Mouse (Mus musculus) cerebellum, adult 2 months (tissue): ENCODE data around the gene Ankrd36. TPM values are rescaled to one million over a fixed set of nuclear protein-coding genes. Genes with fewer than 3 reads are reported as not detected.

Source experiments
- DNase-seq, 2 experiments: peaks; one replicate each; pipeline ENCODE4 v3.0.0; 2021
- H3K27ac ChIP-seq: fragments of 200-500 bp; 2 replicates; pipeline ENCODE4 v1.5.1; 2012; ENCODE audit warnings: low read length, control low read depth, inconsistent platforms; ENCODE audit not compliant: insufficient read depth
- H3K27me3 ChIP-seq: fragments of 200-500 bp; 2 replicates; pipeline ENCODE4 v1.6.1; 2012; ENCODE audit warnings: inconsistent platforms, mild to moderate bottlenecking, low read length, moderate library complexity; ENCODE audit not compliant: control insufficient read depth, insufficient read depth
- H3K4me1 ChIP-seq: fragments of 200-500 bp; 2 replicates; pipeline ENCODE4 v1.6.1; 2011; ENCODE audit warnings: low read length; ENCODE audit not compliant: control insufficient read depth, insufficient read depth
- H3K4me3 ChIP-seq: fragments of 200-500 bp; replicated peaks from 2 replicates; pipeline ENCODE3; 2011; ENCODE audit warnings: mild to moderate bottlenecking, low read depth, low read length, control low read depth; ENCODE audit not compliant: insufficient read depth
- CTCF ChIP-seq: fragments of 200-500 bp; IDR thresholded peaks from 2 replicates; pipeline ENCODE4 v1.5.1; 2011; ENCODE audit warnings: low read depth, mild to moderate bottlenecking, control low read depth, low read length, moderate library complexity, borderline replicate concordance; ENCODE audit not compliant: insufficient read depth
- POLR2A ChIP-seq: fragments of 200-500 bp; IDR thresholded peaks from 2 replicates; pipeline ENCODE4 v1.6.1; 2011; ENCODE audit warnings: low read length, control low read depth, borderline replicate concordance; ENCODE audit not compliant: insufficient read depth
- WGBS: fragments of 180-500 bp; shearing (Covaris S2); methylation state at CpG from one replicate; pipeline ENCODE4 v1.1.7; 2018; 5-methylcytosine and 5-hydroxymethylcytosine counted together
- polyA plus RNA-seq: library from polyadenylated mRNA; depleted of rRNA; stranded (reverse); fragments of >200 nt; gene quantifications from 2 replicates; pipeline ENCODE4 v1.2.3, GENCODE M21; 2012

The Ankrd36 gene
- polyA plus RNA-seq, 1 experiment, result not detected

DNA sequence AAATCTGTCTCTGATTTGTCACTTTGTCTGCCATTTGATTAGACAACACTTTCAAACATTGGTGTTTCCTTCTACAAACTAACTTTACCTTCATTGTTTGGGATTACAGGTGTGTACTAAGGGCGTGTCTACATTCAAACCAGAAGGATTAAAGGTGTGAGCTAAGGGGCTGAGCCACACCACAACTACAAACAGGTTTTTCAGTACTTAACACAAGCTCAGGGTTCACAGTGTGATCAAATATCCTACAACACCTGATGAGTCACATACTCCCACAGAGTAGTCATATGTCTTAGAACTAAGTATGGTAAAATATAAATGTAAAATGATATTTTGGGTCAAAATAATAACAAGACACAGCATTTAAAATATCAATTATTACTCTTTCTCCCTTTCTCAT lies 17.6 kb upstream of the Ankrd36 start:
- WGBS, result 63% methylated on average over 1 of the region's 1 CpGs

DNA sequence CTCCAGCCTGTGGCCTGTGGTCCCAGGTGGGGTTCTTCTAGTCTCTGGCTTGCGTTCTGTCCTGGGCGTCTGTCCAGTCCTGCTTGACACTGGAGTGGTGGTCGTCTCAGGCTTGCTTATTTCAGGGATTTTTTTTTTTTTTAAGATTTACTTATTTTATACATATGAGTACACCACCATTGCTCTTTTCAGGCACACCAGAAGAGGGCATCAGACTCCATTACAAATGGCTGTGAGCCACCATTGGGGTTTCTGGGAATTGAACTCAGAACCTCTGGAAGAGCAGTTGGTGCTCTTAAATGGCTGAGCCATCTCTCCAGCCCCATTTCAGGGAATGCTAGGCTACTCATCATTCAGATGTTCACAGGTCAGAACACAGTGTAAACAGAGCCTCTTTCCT lies 9.2 kb upstream of the Ankrd36 start:
- Histone ChIP-seq H3K4me1 (no peaks in the 10 kb centered on the region), H3K27me3 (no peaks in the 10 kb centered on the region), H3K4me3 (no peak overlapping the region), H3K27ac (no peak overlapping the region)
- WGBS, result 19% methylated on average over 3 of the region's 3 CpGs
- TF ChIP-seq CTCF, result no peak
- TF ChIP-seq POLR2A, result no peak
- no peak for DNase-seq

More for the DNA sequence above, 17.6 kb upstream of the Ankrd36 start:
- H3K27ac ChIP-seq, result no peak overlapping the region
- DNase-seq, result no peak
- no peak overlapping the region for H3K4me3 ChIP-seq
- H3K4me1 ChIP-seq, result no peaks in the 10 kb centered on the region
- H3K27me3 ChIP-seq, result no peaks in the 10 kb centered on the region
- TF ChIP-seq CTCF (no peak), POLR2A (no peak)

DNA sequence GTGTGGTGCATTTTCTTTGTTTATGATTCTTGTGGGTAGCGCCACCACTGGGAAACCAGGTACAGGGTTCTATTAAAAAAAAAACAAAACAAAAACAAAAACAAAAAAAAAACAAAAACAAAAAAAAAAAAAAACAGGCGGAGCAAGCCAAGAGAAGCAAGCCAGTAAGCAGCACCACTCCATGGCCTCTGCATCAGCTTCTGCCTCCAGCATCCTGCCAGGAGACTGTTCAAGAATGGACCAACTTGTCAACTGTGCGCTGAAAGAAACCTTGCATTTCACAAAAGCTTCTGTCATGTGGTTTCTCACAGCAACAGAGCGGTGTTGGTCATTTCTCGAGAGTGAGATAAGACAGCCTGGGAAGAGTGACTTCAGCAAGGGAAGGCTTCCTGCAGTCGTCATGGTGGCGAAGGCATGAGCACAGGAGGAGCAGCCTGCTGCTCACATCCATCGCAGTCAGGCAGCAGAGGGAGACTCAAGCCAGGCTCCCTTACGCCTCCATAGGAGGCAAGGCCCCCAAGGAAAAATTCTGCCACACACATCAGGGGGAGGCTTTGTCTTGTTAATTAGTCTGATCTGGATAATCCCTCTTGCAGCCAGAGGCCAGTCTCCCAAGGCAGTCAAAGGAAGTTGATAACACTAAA lies 6.7 kb upstream of the Ankrd36 start:
- TF ChIP-seq CTCF (no peak), POLR2A (no peak)
- H3K27me3 ChIP-seq, result no peaks in the 10 kb centered on the region
- no peak overlapping the region for H3K4me3 ChIP-seq
- whole genome bisulfite sequencing, result 26% methylated on average over 9 of the region's 9 CpGs
- DNase-seq, result no peak
- no peak overlapping the region for H3K27ac ChIP-seq
- H3K4me1 ChIP-seq, result no peaks in the 10 kb centered on the region

DNA sequence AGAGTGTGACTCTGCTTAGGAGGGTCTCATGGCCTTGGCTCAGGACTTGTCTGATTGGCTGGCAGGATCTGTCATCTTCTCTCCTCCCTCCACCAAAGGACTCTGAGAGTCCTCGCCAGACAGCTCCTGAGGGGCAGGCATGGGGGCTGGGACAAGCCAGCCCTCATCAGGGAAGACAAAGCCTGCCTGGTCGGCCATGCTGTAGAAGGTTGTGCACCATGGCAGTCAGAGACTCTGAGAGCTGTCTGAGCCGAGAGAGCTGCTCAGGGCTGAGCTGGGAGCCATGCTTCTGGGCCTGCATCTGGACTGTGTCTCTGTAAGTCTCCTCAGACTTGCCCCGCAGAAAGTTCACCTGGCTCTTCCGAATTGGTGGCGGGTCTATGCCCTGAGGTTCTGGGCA lies 5.6 kb upstream of the Ankrd36 start:
- no peak overlapping the region for H3K4me3 ChIP-seq
- H3K27me3 ChIP-seq, result no peaks in the 10 kb centered on the region
- H3K27ac ChIP-seq, result no peak overlapping the region
- H3K4me1 ChIP-seq, result no peaks in the 10 kb centered on the region
- DNase-seq, result no peak
- WGBS, result 61% methylated on average over 6 of the region's 6 CpGs
- TF ChIP-seq POLR2A (no peak), CTCF (no peak)

DNA sequence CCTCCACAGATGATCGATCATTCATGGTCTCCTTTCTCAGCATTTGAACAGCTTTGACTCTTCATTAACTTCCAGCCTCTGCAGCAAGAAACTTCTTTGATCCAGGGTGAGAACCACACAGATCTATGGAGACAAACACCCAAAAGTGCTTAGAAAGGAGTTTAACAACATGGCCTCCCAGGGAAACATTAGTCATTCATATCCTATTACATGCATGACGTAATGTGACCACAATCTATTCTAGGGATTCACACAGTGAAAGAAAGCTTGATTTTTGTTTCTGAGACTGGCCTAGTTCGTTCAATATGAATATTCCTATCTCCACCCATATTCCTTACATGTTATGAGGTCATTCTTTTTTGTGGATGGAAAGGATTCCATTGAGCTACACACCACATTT lies 3.9 kb upstream of the Ankrd36 start:
- DNase-seq, result no peak
- H3K27ac ChIP-seq, result no peak overlapping the region
- no peak overlapping the region for H3K4me3 ChIP-seq
- 90% methylated on average over 3 of the region's 3 CpGs for WGBS
- no peaks in the 10 kb centered on the region for H3K4me1 ChIP-seq
- TF ChIP-seq POLR2A, result no peak
- no peak for TF ChIP-seq CTCF
- no peaks in the 10 kb centered on the region for H3K27me3 ChIP-seq

DNA sequence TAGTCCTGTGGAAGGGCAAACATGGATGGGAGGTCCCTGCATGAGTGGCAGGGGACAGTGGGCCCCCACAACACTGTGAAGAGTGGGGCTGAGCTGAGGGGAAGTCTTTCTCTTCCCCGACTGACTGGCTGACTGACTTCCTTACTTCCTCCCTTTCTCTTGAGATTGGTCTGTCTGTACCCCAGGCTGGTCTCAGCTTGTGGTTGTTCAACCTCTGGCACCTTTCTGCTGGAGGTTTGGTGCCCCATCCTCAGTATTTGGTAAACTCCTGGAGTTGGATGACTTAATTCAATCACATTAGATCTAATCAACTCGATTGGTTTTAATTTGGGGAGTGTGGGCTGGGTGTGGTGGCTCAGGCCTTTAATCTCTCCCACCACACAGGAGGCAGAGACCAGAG lies 3.0 kb upstream of the Ankrd36 start:
- DNase-seq, result no peak
- no peak overlapping the region for H3K27ac ChIP-seq
- no peaks in the 10 kb centered on the region for H3K27me3 ChIP-seq
- no peak overlapping the region for H3K4me3 ChIP-seq
- H3K4me1 ChIP-seq, result no peaks in the 10 kb centered on the region
- TF ChIP-seq CTCF (no peak), POLR2A (no peak)
- 67% methylated on average over 2 of the region's 2 CpGs for WGBS

- H3K27me3 ChIP-seq, result no peaks in the 10 kb centered on the region
- H3K4me3 ChIP-seq, result no peak overlapping the region
- DNase-seq, result no peak
- WGBS, result 94% methylated on average over 6 of the region's 6 CpGs
- TF ChIP-seq CTCF (no peak), POLR2A (no peak)
- no peaks in the 10 kb centered on the region for H3K4me1 ChIP-seq
- no peak overlapping the region for H3K27ac ChIP-seq
Measured at GRCm38 (mm10) chr11:5567654-5568053, 1.8 kb upstream of the Ankrd36 start.

DNA sequence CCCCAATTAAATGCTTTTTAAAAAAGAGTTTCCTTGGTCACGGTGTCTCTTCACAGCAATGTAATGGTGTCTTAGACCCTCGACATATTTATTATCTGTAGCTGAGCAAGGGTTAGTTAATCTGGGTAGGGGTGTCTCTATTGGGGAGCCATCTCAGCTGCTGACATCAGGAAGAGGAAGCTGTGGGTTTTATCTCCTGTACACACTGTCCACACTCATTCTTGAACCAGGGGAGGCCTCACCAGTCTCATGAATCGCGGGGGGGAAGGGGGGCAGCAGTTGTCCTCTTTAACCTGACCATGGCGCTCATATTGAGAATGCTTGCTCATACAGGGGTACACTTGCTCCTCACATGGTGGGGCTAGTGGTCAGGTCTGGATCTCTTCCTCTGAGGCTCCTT lies 1.4 kb upstream of the Ankrd36 start:
- Histone ChIP-seq H3K27ac (no peak overlapping the region), H3K4me1 (no peaks in the 10 kb centered on the region), H3K27me3 (no peaks in the 10 kb centered on the region), H3K4me3 (no peak overlapping the region)
- 90% methylated on average over 5 of the region's 5 CpGs for WGBS
- no peak for TF ChIP-seq CTCF
- no peak for TF ChIP-seq POLR2A
- DNase-seq, result no peak

DNA sequence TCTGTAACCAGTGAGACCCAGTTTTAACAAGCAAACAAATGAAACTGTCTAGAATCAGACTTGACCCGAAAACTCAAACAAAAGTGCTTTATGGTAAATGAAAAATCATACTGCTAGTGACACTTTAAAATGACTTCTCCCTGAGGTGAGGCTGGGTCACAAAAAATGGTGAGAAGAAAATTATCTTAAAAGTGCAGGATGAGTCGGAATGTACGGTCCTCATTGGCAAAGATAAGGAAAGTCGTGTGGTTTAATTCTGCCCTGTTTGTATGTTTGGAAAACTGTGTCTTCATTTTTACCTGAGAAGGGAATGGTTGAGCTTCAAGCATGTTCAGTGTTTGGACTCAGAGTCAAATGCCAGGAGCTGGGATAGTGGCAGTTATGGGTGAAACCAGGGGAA lies 2.4 kb downstream of the Ankrd36 start:
- no peak overlapping the region for H3K4me3 ChIP-seq
- WGBS, result 96% methylated on average over 4 of the region's 4 CpGs
- DNase-seq, result no peak
- no peaks in the 10 kb centered on the region for H3K4me1 ChIP-seq
- TF ChIP-seq POLR2A (no peak), CTCF (no peak)
- no peak overlapping the region for H3K27ac ChIP-seq
- no peaks in the 10 kb centered on the region for H3K27me3 ChIP-seq
